Mouse (Mus musculus) CH12.LX (cell line): ENCODE measurements around the gene Tmem246. TPM values are rescaled to one million over a fixed set of nuclear protein-coding genes. Genes with fewer than 3 reads are reported as not detected.

ENCODE experiments used
- DNase-seq: peaks from one replicate; pipeline ENCODE4 v3.0.0-alpha.2; 2013; ENCODE audit errors: extremely low read depth
- H3K27ac ChIP-seq: 2 replicates; pipeline ENCODE4 v1.5.1; 2012; ENCODE audit warnings: low read depth, mild to moderate bottlenecking, control low read depth, moderate library complexity; ENCODE audit not compliant: insufficient read depth
- H3K27me3 ChIP-seq: replicated peaks from 2 replicates; pipeline ENCODE3; 2012; ENCODE audit warnings: inconsistent platforms
- H3K36me3 ChIP-seq, 2 experiments: replicated peaks in 1 of 2; 2 replicates each; pipeline versions ENCODE3 to v1.6.1; 2012; ENCODE audit warnings: inconsistent platforms in 1 of 2, low read length in 1 of 2, mild to moderate bottlenecking in 1 of 2, mixed read lengths in 1 of 2, moderate library complexity in 1 of 2; ENCODE audit not compliant: control insufficient read depth in 1 of 2, insufficient read depth in 1 of 2
- H3K4me1 ChIP-seq, 2 experiments: 2 replicates each; pipeline ENCODE4 v1.6.1; 2012; ENCODE audit warnings: inconsistent platforms in 1 of 2, moderate library complexity in 1 of 2; ENCODE audit not compliant: insufficient read depth in 2 of 2, control insufficient read depth in 1 of 2
- H3K4me2 ChIP-seq: 2 replicates; pipeline ENCODE4 v1.6.1; 2012; ENCODE audit warnings: low read depth, mild to moderate bottlenecking, control low read depth; ENCODE audit not compliant: poor library complexity, insufficient read depth, severe bottlenecking
- H3K4me3 ChIP-seq, 3 experiments: fragments of 150-350 bp in 1 of 3; sonication (generic) in 1 of 3; replicated peaks in 1 of 3; 2 replicates each; pipeline versions ENCODE3 to v1.5.1; 2011 to 2012; ENCODE audit warnings: low read depth in 2 of 3, low read length in 2 of 3, mild to moderate bottlenecking in 2 of 3, moderate library complexity in 2 of 3, control low read depth in 1 of 3, improper control_type of control experiment in 1 of 3, inconsistent platforms in 1 of 3, mixed read lengths in 1 of 3; ENCODE audit not compliant: poor library complexity in 1 of 3
- H3K79me2 ChIP-seq: replicated peaks from 2 replicates; pipeline ENCODE4 v1.6.1; 2012; ENCODE audit warnings: mild to moderate bottlenecking, moderate library complexity; ENCODE audit not compliant: control insufficient read depth, poor library complexity, insufficient read depth, severe bottlenecking; ENCODE audit errors: extremely low read depth
- H3K9ac ChIP-seq: 2 replicates; pipeline ENCODE4 v1.6.1; 2012; ENCODE audit warnings: low read depth, mild to moderate bottlenecking, control low read depth, moderate library complexity; ENCODE audit not compliant: insufficient read depth
- H3K9me3 ChIP-seq: replicated peaks from 2 replicates; pipeline ENCODE3; 2012; ENCODE audit warnings: low read length, inconsistent platforms, mixed read lengths
- CHD2 ChIP-seq: IDR thresholded peaks from 2 replicates; pipeline ENCODE4 v1.6.1; 2011; ENCODE audit warnings: low read length, improper control_type of control experiment
- E2F4 ChIP-seq: IDR thresholded peaks from 2 replicates; pipeline ENCODE4 v1.6.1; 2011; ENCODE audit warnings: low read depth, low read length, improper control_type of control experiment; ENCODE audit not compliant: insufficient replicate concordance
- ETS1 ChIP-seq: conservative IDR thresholded peaks from 2 replicates; pipeline ENCODE4 v1.6.1; 2012; ENCODE audit warnings: low read depth, mild to moderate bottlenecking, inconsistent platforms, low read length, improper control_type of control experiment, moderate library complexity
- JUN ChIP-seq: IDR thresholded peaks from 2 replicates; pipeline ENCODE4 v1.6.1; 2011; ENCODE audit warnings: low read depth, mild to moderate bottlenecking, low read length, improper control_type of control experiment, moderate library complexity; ENCODE audit not compliant: insufficient read depth
- KAT2A ChIP-seq: IDR thresholded peaks from 2 replicates; pipeline ENCODE4 v1.6.1; 2012; ENCODE audit warnings: low read length, improper control_type of control experiment, inconsistent platforms; ENCODE audit not compliant: insufficient replicate concordance
- MAFK ChIP-seq: IDR thresholded peaks from 2 replicates; pipeline ENCODE4 v1.6.1; 2011; ENCODE audit warnings: low read length, improper control_type of control experiment; ENCODE audit not compliant: insufficient replicate concordance
- MAX ChIP-seq: IDR thresholded peaks from 2 replicates; pipeline ENCODE4 v1.6.1; 2011; ENCODE audit warnings: low read length, improper control_type of control experiment
- MAZ ChIP-seq: IDR thresholded peaks from 2 replicates; pipeline ENCODE4 v1.6.1; 2012; ENCODE audit warnings: low read depth, mild to moderate bottlenecking, inconsistent platforms, low read length, improper control_type of control experiment, moderate library complexity
- MEF2A ChIP-seq: IDR thresholded peaks from 2 replicates; pipeline ENCODE4 v1.6.1; 2014; ENCODE audit warnings: low read depth, mild to moderate bottlenecking, inconsistent platforms, low read length, improper control_type of control experiment, borderline replicate concordance
- MXI1 ChIP-seq: IDR thresholded peaks from 2 replicates; pipeline ENCODE4 v1.6.1; 2011; ENCODE audit warnings: mild to moderate bottlenecking, low read depth, low read length, improper control_type of control experiment
- NELFE ChIP-seq: IDR thresholded peaks from 2 replicates; pipeline ENCODE4 v1.6.1; 2011; ENCODE audit warnings: low read depth, low read length, improper control_type of control experiment
- RAD21 ChIP-seq: IDR thresholded peaks from 2 replicates; pipeline ENCODE4 v1.6.1; 2011; ENCODE audit warnings: low read depth, mild to moderate bottlenecking, low read length, improper control_type of control experiment, moderate library complexity
- RCOR1 ChIP-seq: conservative IDR thresholded peaks from 2 replicates; pipeline ENCODE4 v1.6.1; 2012; ENCODE audit warnings: low read depth, mild to moderate bottlenecking, inconsistent platforms, low read length, improper control_type of control experiment
- SIN3A ChIP-seq: IDR thresholded peaks from 2 replicates; pipeline ENCODE4 v1.6.1; 2012; ENCODE audit warnings: low read length, improper control_type of control experiment, inconsistent platforms
- SMC3 ChIP-seq: IDR thresholded peaks from 2 replicates; pipeline ENCODE4 v1.6.1; 2011; ENCODE audit warnings: low read depth, low read length, improper control_type of control experiment
- TBP ChIP-seq: conservative IDR thresholded peaks from 2 replicates; pipeline ENCODE4 v1.6.1; 2011; ENCODE audit warnings: low read depth, low read length, improper control_type of control experiment
- TCF12 ChIP-seq: IDR thresholded peaks from 2 replicates; pipeline ENCODE4 v1.6.1; 2014; ENCODE audit warnings: low read depth, mild to moderate bottlenecking, inconsistent platforms, low read length, improper control_type of control experiment
- UBTF ChIP-seq: IDR thresholded peaks from 2 replicates; pipeline ENCODE4 v1.6.1; 2012; ENCODE audit warnings: low read depth, mild to moderate bottlenecking, inconsistent platforms, low read length, improper control_type of control experiment, moderate library complexity
- USF1 ChIP-seq: IDR thresholded peaks from 2 replicates; pipeline ENCODE4 v1.6.1; 2014; ENCODE audit warnings: low read depth, mild to moderate bottlenecking, inconsistent platforms, low read length, improper control_type of control experiment
- USF2 ChIP-seq: conservative IDR thresholded peaks from 2 replicates; pipeline ENCODE4 v1.6.1; 2011; ENCODE audit warnings: low read depth, low read length, improper control_type of control experiment
- ZC3H11A ChIP-seq: IDR thresholded peaks from 2 replicates; pipeline ENCODE4 v1.6.1; 2012; ENCODE audit warnings: low read depth, mild to moderate bottlenecking, inconsistent platforms, low read length, improper control_type of control experiment
- ZKSCAN1 ChIP-seq: IDR thresholded peaks from 2 replicates; pipeline ENCODE4 v1.6.1; 2012; ENCODE audit warnings: low read depth, inconsistent platforms, low read length, improper control_type of control experiment, borderline replicate concordance
- ZMIZ1 ChIP-seq: IDR thresholded peaks from 2 replicates; pipeline ENCODE4 v1.6.1; 2012; ENCODE audit warnings: low read depth, mild to moderate bottlenecking, inconsistent platforms, low read length, improper control_type of control experiment
- dilution Hi-C: fragments of 300-500 bp; cut with MboI; formaldehyde crosslinking; loops from 2 replicates; pipeline ENCODE4 v1.14.3; 2020; ENCODE audit warnings: low sequenced_read_pairs; ENCODE audit not compliant: extremely low pct_unique_long_range_greater_than_20kb, extremely low pct_ligation_motif_present
- in situ Hi-C: fragments of 300-500 bp; cut with MboI; formaldehyde crosslinking; loops from 3 replicates; pipeline ENCODE4 v1.14.3; 2019; ENCODE audit warnings: low sequenced_read_pairs, low pct_ligation_motif_present, low pct_unique_long_range_greater_than_20kb, mixed read lengths
- polyA plus RNA-seq: library from polyadenylated mRNA; unstranded; fragments of >175 nt; gene quantifications from 2 replicates; pipeline ENCODE4 v1.2.1, GENCODE M21; 2012; ENCODE audit warnings: low read depth; ENCODE audit not compliant: insufficient read length
- total RNA-seq, 2 experiments: library from RNA; depleted of rRNA; stranded (reverse); fragments of 300-350 nt in 1 of 2; fragments of >200 nt in 1 of 2; gene quantifications; 2 replicates each; pipeline ENCODE4 v1.2.3; 2012 to 2014

Tmem246 gene
- total and polyA plus RNA-seq, 3 experiments: 0.13 to 0.49 (median 0.24) TPM

DNA sequence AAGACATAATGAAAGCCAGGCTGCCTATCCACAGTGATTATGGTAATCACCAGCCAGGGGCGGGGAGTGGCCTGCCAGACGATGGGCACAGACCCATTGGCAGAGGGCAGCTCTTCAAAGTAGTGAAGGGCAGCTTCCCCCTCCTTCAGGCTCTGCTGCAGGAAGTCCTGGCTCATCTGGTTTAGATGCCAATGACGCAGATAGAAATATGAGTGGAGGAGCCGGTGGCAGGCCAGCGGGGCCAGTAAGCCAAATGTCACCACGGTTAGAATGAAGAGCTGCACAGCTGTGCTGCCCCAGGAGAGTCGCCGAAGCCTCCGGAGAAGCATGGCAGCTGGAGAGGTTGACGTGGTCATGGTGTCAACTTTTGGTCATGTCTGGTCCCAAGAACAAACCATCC, 10.9 kb downstream of the Tmem246 start:
- Histone ChIP-seq H3K9ac (no peak overlapping the region), H3K4me3 (no peak overlapping the region), H3K4me1 (no peaks in the 10 kb centered on the region), H3K27ac (no peak overlapping the region), H3K36me3 (no peaks in the 10 kb centered on the region), H3K27me3 (no peaks in the 10 kb centered on the region), H3K4me2 (no peak overlapping the region), H3K79me2 (no peaks in the 10 kb centered on the region), H3K9me3 (no peaks in the 10 kb centered on the region)
- no peak for TF ChIP-seq NELFE
- TF ChIP-seq ZMIZ1: no peak
- TF ChIP-seq USF1: no peak
- no peak for TF ChIP-seq CHD2
- TF ChIP-seq JUN: no peak
- no peak for TF ChIP-seq SMC3
- TF ChIP-seq TCF12: no peak
- TF ChIP-seq MAX: no peak
- no peak for TF ChIP-seq TBP
- TF ChIP-seq KAT2A: no peak
- TF ChIP-seq USF2: no peak
- TF ChIP-seq ETS1: no peak
- TF ChIP-seq MAZ: no peak
- TF ChIP-seq UBTF: no peak
- no peak for TF ChIP-seq ZKSCAN1
- no peak for TF ChIP-seq MEF2A
- no peak for TF ChIP-seq MAFK
- no peak for TF ChIP-seq RAD21
- no peak for TF ChIP-seq E2F4
- no peak for TF ChIP-seq RCOR1
- DNase-seq: no peak
- dilution Hi-C loops: no loop called here
- in situ Hi-C loops: no loop called here

DNA sequence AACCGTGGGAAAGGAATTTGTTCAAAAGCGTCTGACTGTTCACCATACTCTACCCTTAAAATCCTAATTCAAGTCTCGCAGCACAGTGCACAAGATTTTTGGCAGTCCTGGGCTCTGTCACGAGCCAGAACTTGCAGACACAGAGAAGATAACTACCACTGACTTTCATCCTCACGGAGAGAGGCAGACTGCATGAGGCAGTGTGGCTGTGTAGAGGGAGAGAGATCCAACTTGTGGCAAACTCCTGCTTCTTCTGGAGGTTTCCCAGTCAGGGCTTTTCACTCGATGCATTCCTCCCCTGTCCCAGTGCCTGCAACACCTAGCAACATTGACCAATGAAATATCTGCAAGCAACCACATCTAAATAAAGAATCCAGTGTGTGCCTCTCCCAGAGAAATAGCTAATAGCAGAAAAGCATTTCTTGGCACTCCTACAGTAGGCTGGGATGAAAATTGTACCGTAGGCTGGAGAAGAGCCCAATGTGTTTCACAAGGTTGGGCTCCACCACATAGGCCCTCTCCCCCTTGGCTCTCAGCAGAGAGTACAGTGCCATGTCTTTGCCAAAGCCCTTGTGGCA, 12.1 kb downstream of the Tmem246 start:
- TF ChIP-seq USF2 (no peak), ETS1 (no peak), MXI1 (no peak), SIN3A (no peak), MEF2A (no peak), RAD21 (no peak), TBP (no peak), ZC3H11A (no peak)
- no peak for DNase-seq
- Histone ChIP-seq H3K9me3 (no peaks in the 10 kb centered on the region), H3K27me3 (no peaks in the 10 kb centered on the region), H3K27ac (no peak overlapping the region), H3K4me1 (no peaks in the 10 kb centered on the region), H3K79me2 (no peaks in the 10 kb centered on the region), H3K9ac (no peak overlapping the region), H3K4me2 (no peak overlapping the region), H3K36me3 (no peaks in the 10 kb centered on the region), H3K4me3 (no peak overlapping the region)
- in situ Hi-C loops: no loop called here
- dilution Hi-C loops: no loop called here
